Mouse (Mus musculus) liver, postnatal 0 days (tissue): ENCODE measurements around the gene Hist1h3d. TPM values are rescaled to one million over a fixed set of nuclear protein-coding genes. Genes with fewer than 3 reads are reported as not detected.
"Not testable (repeated sequence)": the region's sequence is repeated elsewhere in the genome, so short reads cannot be mapped to it uniquely, and the experiment has no call there.

Experiments used
- ATAC-seq: fragments of 200-750 bp; cut with Nextera tagmentation; 2 replicates; pipeline ENCODE4 v1.8.0; 2017; ENCODE audit warnings: mild to moderate bottlenecking, moderate library complexity
- DNase-seq: peaks from one replicate; pipeline ENCODE4 v3.0.0-alpha.2; 2016
- H3K27ac ChIP-seq: fragments of 300-500 bp; sonication (generic); 2 replicates; pipeline ENCODE4 v1.5.1; 2014; ENCODE audit warnings: antibody characterized with exemption, moderate library complexity, mild to moderate bottlenecking, low read depth
- H3K27me3 ChIP-seq: fragments of 300-500 bp; sonication (generic); 2 replicates; pipeline ENCODE4 v1.6.1; 2014; ENCODE audit warnings: low read length, control low read depth, mixed read lengths; ENCODE audit not compliant: insufficient read depth
- H3K36me3 ChIP-seq: fragments of 300-500 bp; sonication (generic); replicated peaks from 2 replicates; pipeline ENCODE4 v1.6.1; 2014; ENCODE audit warnings: mild to moderate bottlenecking, control low read depth, low read length, moderate library complexity, mixed read lengths; ENCODE audit not compliant: insufficient read depth
- H3K4me1 ChIP-seq: fragments of 300-500 bp; sonication (generic); 2 replicates; pipeline ENCODE4 v1.6.1; 2014; ENCODE audit warnings: antibody characterized with exemption, mild to moderate bottlenecking, control low read depth; ENCODE audit not compliant: insufficient read depth
- H3K4me2 ChIP-seq: fragments of 300-500 bp; sonication (generic); 2 replicates; pipeline ENCODE4 v1.6.1; 2014; ENCODE audit warnings: low read depth, mild to moderate bottlenecking, low read length, moderate library complexity, mixed read lengths
- H3K4me3 ChIP-seq: fragments of 300-500 bp; sonication (generic); 2 replicates; pipeline ENCODE4 v1.5.1; 2014; ENCODE audit warnings: low read depth, low read length
- H3K9ac ChIP-seq: fragments of 300-500 bp; sonication (generic); replicated peaks from 2 replicates; pipeline ENCODE4 v1.6.1; 2014; ENCODE audit warnings: mild to moderate bottlenecking, moderate library complexity
- H3K9me3 ChIP-seq: fragments of 300-500 bp; sonication (generic); 2 replicates; pipeline ENCODE4 v1.6.1; 2016; ENCODE audit warnings: mild to moderate bottlenecking, control low read depth, low read length, mixed read lengths
- CTCF ChIP-seq: sonication (generic); IDR thresholded peaks from 2 replicates; pipeline ENCODE4 v1.5.1; 2016; ENCODE audit warnings: antibody characterized with exemption, low read depth
- EP300 ChIP-seq: IDR thresholded peaks from 2 replicates; pipeline ENCODE4 v1.6.1; 2016; ENCODE audit warnings: antibody characterized with exemption, low read depth, mild to moderate bottlenecking
- WGBS: fragments of 180-500 bp; shearing (Covaris S2); extraction: QIAGEN DNeasy Blood & Tissue Kit; methylation state at CpG from one replicate; pipeline ENCODE4 v1.1.7; 2014; ENCODE audit not compliant: insufficient replicate concordance; 5-methylcytosine and 5-hydroxymethylcytosine counted together
- polyA plus RNA-seq: library from polyadenylated mRNA; unstranded; fragments of >200 nt; fragmentation: Nextera tagmentation; extraction: Ambion mirVana; gene quantifications from 2 replicates; pipeline ENCODE4 v1.2.1, GENCODE M21; 2015

Gene Hist1h3d
- polyA plus RNA-seq, 1 experiment from 2014 or later: 5.8 TPM

DNA sequence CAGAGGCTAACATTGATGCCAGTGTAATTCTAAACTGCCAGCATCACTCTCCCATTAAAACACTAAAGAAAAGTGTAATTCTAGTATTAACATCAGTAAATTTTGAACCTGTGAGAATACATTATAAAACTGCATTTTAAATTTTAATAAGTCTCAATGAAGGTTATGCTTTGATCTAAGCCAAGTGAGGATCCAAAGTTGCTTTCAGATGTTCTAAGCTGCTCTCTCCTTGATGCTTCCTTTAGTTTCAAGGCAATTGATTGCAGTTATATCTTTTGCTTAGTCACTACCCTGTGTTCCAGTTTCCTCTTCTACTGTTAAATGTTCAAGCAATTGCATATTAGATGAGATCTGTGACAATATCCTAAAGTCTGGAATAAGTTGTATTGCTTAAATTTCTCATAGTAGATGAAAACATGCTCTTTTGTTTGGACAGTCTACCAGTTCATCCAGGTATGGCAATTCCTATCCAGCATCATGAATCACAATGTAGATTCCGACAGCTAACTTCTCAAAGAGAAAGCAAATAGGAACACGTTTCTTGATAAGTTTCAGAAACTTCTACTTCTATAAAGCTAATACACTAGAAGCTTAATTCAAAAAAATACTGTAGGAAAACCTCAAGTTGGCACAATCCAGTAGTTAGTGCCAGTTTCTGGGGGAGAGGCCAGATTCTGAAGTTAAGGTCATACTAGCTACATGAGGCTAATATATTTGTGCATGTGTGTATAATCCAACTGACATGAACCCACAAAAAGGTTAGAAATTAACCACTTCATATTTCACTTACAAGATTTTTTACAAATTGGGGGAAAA, 3.1 kb upstream of the Hist1h3d start:
- Histone ChIP-seq H3K4me1 (peaks cover 10% of the 10 kb centered on the region), H3K4me3 (peak overlapping the region; percentile 52), H3K9me3 (no peaks in the 10 kb centered on the region), H3K9ac (peak overlapping the region; percentile 80), H3K27me3 (no peaks in the 10 kb centered on the region), H3K27ac (peak overlapping the region; percentile 98), H3K36me3 (no peaks in the 10 kb centered on the region), H3K4me2 (peak overlapping the region; percentile 69)
- TF ChIP-seq EP300 (no peak), CTCF (no peak)
- DNase-seq (no peak), ATAC-seq (no peak)
- WGBS: 32% methylated on average over 2 of the region's 2 CpGs

DNA sequence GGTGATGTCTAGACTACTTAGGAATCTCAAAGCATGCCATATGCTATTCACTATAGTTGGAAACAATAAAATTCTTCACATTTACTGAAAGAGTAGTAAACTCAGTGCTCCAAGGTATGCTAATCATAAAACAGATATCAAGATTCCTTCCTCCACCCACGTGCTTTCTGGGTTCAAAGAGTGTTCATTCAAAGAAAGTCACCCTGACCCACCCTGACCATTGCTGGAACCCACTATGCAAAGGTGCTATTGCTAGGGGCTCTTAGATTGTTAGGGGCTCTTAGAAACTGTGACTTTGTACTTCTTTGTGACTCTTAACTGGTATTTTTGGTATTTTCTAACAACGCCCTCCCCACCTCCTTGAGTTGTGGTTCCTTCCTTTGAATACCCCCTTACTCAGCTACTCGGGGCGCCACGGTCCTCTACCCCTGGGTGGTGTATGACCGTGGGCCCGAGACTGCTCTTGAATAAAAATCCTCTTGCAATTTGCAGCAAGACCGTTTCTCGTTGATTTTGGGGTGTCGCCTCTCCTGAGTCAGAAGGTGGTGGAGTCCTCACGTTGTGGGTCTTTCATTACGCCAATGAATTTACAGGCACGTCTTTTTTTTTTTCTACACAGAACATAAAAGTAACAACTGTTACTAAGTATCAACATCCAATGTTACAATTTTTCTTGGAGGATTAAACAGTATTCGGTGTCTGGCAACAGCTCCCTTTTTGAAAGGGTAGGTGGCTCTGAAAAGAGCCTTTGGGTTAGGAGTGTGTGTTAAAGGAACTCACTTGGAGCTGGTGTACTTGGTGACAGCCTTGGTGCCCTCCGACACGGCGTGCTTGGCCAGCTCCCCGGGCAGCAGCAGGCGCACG, 2.3 kb upstream of the Hist1h3d start:
- WGBS: 10% methylated on average over 17 of the region's 20 CpGs

DNA sequence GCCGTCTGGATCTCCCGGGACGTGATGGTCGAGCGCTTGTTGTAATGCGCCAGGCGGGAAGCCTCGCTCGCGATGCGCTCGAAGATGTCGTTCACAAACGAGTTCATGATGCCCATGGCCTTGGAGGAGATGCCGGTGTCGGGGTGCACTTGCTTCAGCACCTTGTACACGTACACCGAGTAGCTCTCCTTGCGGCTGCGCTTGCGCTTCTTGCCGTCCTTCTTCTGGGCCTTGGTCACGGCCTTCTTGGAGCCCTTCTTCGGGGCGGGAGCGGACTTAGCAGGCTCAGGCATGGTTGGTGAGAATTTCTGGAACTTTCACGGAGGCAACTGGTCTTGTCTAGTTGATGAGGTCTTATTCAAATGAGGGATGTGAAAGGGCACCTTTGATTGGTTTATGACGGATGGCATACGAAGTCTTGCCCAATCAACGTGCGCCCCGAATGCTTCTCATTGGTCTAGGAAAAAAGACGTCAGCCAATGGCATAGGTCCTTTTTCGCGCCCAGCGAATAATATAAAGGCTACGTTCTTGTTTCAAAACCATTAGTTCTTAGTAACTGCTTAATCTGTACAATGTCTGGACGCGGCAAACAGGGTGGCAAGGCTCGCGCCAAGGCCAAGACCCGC, 1.6 kb upstream of the Hist1h3d start, which contains the start of the genes Hist1h2bf and Hist1h2ad:
Hist1h2bf (minus strand) TSS at position 299 of the 627 bp plus-strand sequence.
Hist1h2ad (plus strand) TSS at position 484 of the 627 bp plus-strand sequence.
- H3K9me3 ChIP-seq, H3K36me3 ChIP-seq, H3K27me3 ChIP-seq: not testable (repeated sequence)
- DNase-seq: peak; percentile 89
- 0% methylated on average over 22 of the region's 42 CpGs for WGBS
- peaks cover 10% of the 10 kb centered on the region for H3K4me1 ChIP-seq
- H3K4me3 ChIP-seq: peak within 1 kb of the TSS; percentile 53
- peak; percentile 90 for TF ChIP-seq EP300
- H3K4me2 ChIP-seq: peak within 1 kb of the TSS; percentile 69
- peak within 1 kb of the TSS; percentile 98 for H3K27ac ChIP-seq
- peak; percentile 80 for ATAC-seq
- peak within 1 kb of the TSS; percentile 82 for H3K9ac ChIP-seq

More for the DNA sequence above, 2.3 kb upstream of the Hist1h3d start:
- DNase-seq (peak; percentile 49), ATAC-seq (0 out of 2 replicates have a peak, but pooled peaks have one; percentile 0)
- Histone ChIP-seq H3K4me1 (peaks cover 10% of the 10 kb centered on the region), H3K9ac (peak overlapping the region; percentile 80), H3K4me3 (peak overlapping the region; percentile 52), H3K4me2 (peak overlapping the region; percentile 69), H3K27ac (peak overlapping the region; percentile 98)
- not testable (repeated sequence) for H3K27me3 ChIP-seq, H3K36me3 ChIP-seq, H3K9me3 ChIP-seq

DNA sequence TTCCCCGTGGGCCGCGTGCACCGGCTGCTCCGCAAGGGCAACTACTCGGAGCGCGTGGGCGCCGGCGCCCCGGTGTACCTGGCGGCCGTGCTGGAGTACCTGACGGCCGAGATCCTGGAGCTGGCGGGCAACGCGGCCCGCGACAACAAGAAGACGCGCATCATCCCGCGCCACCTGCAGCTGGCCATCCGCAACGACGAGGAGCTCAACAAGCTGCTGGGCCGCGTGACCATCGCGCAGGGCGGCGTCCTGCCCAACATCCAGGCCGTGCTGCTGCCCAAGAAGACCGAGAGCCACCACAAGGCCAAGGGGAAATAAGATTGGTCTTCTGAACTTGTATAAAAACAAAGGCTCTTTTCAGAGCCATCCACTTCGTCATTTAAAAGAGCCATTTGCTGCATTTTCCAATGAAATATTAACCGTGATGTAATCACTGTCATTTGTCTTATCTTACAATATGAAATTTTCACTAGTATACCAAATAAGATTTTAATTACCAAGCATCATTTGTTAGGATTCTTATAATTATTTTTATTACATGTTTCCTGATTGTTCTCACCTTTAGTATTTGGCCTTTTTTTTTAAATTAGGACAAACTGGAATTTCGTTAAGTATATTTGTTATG, 905 bp upstream of the Hist1h3d start:
- 2% methylated on average over 5 of the region's 39 CpGs for WGBS

DNA sequence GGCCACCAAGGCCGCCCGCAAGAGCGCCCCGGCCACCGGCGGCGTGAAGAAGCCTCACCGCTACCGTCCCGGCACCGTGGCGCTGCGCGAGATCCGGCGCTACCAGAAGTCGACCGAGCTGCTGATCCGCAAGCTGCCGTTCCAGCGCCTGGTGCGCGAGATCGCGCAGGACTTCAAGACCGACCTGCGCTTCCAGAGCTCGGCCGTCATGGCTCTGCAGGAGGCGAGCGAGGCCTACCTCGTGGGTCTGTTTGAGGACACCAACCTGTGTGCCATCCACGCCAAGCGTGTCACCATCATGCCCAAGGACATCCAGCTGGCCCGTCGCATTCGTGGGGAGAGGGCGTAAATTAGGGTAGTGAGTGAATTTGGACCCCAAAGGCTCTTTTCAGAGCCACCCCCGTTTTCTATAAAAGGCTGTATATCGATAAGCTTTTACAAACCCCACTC, 326 bp downstream of the Hist1h3d start:
- peak; percentile 41 for DNase-seq
- H3K36me3 ChIP-seq, H3K27me3 ChIP-seq, ATAC-seq, H3K9me3 ChIP-seq: not testable (repeated sequence)
- 0% methylated on average over 9 of the region's 40 CpGs for WGBS
- Histone ChIP-seq H3K9ac (peak overlapping the region; percentile 82), H3K4me2 (peak overlapping the region; percentile 71), H3K4me1 (peaks cover 14% of the 10 kb centered on the region), H3K4me3 (peak overlapping the region; percentile 53), H3K27ac (peak overlapping the region; percentile 88)

More for the DNA sequence above, 905 bp upstream of the Hist1h3d start:
- H3K4me3 ChIP-seq: peak overlapping the region; percentile 53
- H3K4me1 ChIP-seq: peaks cover 10% of the 10 kb centered on the region
- DNase-seq, ATAC-seq, H3K27me3 ChIP-seq, H3K36me3 ChIP-seq, H3K9me3 ChIP-seq: not testable (repeated sequence)
- peak overlapping the region; percentile 67 for H3K4me2 ChIP-seq
- peak overlapping the region; percentile 88 for H3K27ac ChIP-seq
- peak overlapping the region; percentile 57 for H3K9ac ChIP-seq
